Mouse (Mus musculus) midbrain, embryonic 12.5 days (tissue): Measurements from ENCODE around the gene Arhgef28. TPM values are rescaled to one million over a fixed set of nuclear protein-coding genes. Genes with fewer than 3 reads are reported as not detected.
A peak's percentile ranks its signal among the peaks of the same experiment; 100 is the strongest.

Experiments used
- ATAC-seq: fragments of 200-750 bp; cut with Nextera tagmentation; 2 replicates; pipeline ENCODE4 v1.8.0; 2017; ENCODE audit warnings: low read depth, moderate TSS enrichment, moderate library complexity; ENCODE audit not compliant: low FRiP score
- H3K27ac ChIP-seq: fragments of 300-500 bp; sonication (generic); replicated peaks from 2 replicates; pipeline ENCODE4 v1.5.1; 2016; ENCODE audit warnings: mild to moderate bottlenecking
- H3K27me3 ChIP-seq: fragments of 300-500 bp; sonication (generic); 2 replicates; pipeline ENCODE4 v1.6.1; 2016; ENCODE audit warnings: mild to moderate bottlenecking
- H3K36me3 ChIP-seq: fragments of 300-500 bp; sonication (generic); 2 replicates; pipeline ENCODE4 v1.6.1; 2016
- H3K4me1 ChIP-seq: fragments of 300-500 bp; sonication (generic); 2 replicates; pipeline ENCODE4 v1.6.1; 2016
- H3K4me2 ChIP-seq: fragments of 300-500 bp; sonication (generic); replicated peaks from 2 replicates; pipeline ENCODE4 v1.6.1; 2016; ENCODE audit warnings: mild to moderate bottlenecking, moderate library complexity
- H3K4me3 ChIP-seq: fragments of 300-500 bp; sonication (generic); 2 replicates; pipeline ENCODE4 v1.5.1; 2016; ENCODE audit warnings: mild to moderate bottlenecking
- H3K9ac ChIP-seq: fragments of 300-500 bp; sonication (generic); replicated peaks from 2 replicates; pipeline ENCODE4 v1.6.1; 2016; ENCODE audit warnings: mild to moderate bottlenecking, moderate library complexity
- H3K9me3 ChIP-seq: fragments of 300-500 bp; sonication (generic); 2 replicates; pipeline ENCODE4 v1.6.1; 2016; ENCODE audit warnings: mild to moderate bottlenecking
- WGBS: fragments of 180-500 bp; shearing (Covaris S2); methylation state at CpG from one replicate; pipeline ENCODE4 v1.1.7; 2016; 5-methylcytosine and 5-hydroxymethylcytosine counted together
- polyA plus RNA-seq: library from polyadenylated mRNA; unstranded; fragments of >200 nt; fragmentation: Nextera tagmentation; extraction: Ambion mirVana; gene quantifications from 2 replicates; pipeline ENCODE4 v1.2.1, GENCODE M21; 2016

Gene Arhgef28
- polyA plus RNA-seq, 1 experiment from 2014 or later = 9.8 TPM

DNA sequence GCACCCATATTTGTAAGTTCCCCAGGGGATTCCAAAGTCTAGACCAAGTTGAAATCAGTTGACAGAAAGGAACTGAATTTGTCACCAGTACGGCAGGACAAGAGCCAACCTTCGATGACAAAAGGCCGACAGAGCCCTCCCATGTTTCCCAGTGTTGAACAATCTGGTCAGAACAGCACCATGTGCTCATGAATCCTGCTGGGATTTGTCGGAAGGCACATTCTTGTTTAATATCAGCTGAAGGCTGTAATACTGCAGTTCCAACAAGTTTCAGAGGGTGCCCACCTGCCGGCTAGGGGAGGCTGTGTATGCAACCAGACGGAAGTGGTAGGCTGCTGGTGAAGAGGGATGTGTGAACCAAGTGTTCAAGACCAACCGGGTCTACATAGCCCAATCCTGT, 3.9 kb upstream of the Arhgef28 start:
- no peak overlapping the region for H3K4me3 ChIP-seq
- H3K4me1 ChIP-seq = peaks cover 7% of the 10 kb centered on the region
- no peak overlapping the region for H3K27ac ChIP-seq
- peaks cover 13% of the 10 kb centered on the region for H3K27me3 ChIP-seq
- H3K9me3 ChIP-seq = no peaks in the 10 kb centered on the region
- no peak for ATAC-seq
- no peak overlapping the region for H3K4me2 ChIP-seq
- 84% methylated on average over 7 of the region's 7 CpGs for WGBS
- H3K9ac ChIP-seq = no peak overlapping the region
- H3K36me3 ChIP-seq = no peaks in the 10 kb centered on the region

DNA sequence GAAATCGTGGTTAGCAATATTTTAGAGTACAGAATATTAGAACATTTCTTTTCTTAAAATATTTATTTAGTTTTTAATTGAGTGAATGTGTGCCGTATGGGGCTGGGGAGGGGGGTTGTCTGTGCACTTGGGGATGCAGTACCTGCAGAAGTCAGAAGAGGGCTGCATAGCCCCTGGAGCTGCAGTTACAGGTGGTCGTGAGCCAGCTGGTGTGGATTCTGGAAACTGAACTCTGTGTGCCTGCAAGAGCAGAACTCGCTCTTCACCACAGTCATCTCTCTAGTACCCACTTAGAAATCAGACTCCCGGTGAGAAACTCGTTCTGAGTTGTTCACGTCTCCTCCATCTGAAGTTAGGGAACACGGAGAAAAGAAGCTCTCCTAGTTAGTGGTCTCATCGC, 2.6 kb upstream of the Arhgef28 start:
- no peak overlapping the region for H3K27ac ChIP-seq
- H3K4me2 ChIP-seq = no peak overlapping the region
- H3K36me3 ChIP-seq = no peaks in the 10 kb centered on the region
- H3K4me3 ChIP-seq = no peak overlapping the region
- H3K4me1 ChIP-seq = peaks cover 10% of the 10 kb centered on the region
- no peaks in the 10 kb centered on the region for H3K9me3 ChIP-seq
- peaks cover 19% of the 10 kb centered on the region for H3K27me3 ChIP-seq
- 41% methylated on average over 9 of the region's 9 CpGs for whole genome bisulfite sequencing
- H3K9ac ChIP-seq = no peak overlapping the region
- no peak for ATAC-seq

DNA sequence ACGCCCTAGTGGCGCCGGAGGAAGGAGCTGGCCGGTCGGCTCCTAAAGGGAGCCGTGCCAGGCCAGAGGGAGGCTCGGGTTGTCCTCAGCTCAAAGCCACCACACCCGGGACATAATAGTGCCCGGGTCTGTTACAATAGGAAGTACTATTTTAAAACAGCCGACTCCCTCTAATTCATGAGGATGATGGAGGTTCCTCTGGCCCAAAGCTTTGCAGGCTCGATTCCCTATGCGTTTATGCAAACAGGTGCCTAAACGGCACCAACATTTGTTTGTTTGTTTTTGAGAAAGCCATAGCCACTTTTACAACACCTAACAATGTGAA, 269 bp upstream of the Arhgef28 start:
- peak overlapping the region; percentile 70 for H3K9ac ChIP-seq
- no peaks in the 10 kb centered on the region for H3K36me3 ChIP-seq
- WGBS = 3% methylated on average over 13 of the region's 13 CpGs
- H3K4me3 ChIP-seq = peak overlapping the region; percentile 69
- H3K27me3 ChIP-seq = peaks cover 19% of the 10 kb centered on the region
- ATAC-seq = no peak
- peak overlapping the region; percentile 93 for H3K4me2 ChIP-seq
- peak overlapping the region; percentile 58 for H3K27ac ChIP-seq
- H3K4me1 ChIP-seq = peaks cover 10% of the 10 kb centered on the region
- H3K9me3 ChIP-seq = no peaks in the 10 kb centered on the region

DNA sequence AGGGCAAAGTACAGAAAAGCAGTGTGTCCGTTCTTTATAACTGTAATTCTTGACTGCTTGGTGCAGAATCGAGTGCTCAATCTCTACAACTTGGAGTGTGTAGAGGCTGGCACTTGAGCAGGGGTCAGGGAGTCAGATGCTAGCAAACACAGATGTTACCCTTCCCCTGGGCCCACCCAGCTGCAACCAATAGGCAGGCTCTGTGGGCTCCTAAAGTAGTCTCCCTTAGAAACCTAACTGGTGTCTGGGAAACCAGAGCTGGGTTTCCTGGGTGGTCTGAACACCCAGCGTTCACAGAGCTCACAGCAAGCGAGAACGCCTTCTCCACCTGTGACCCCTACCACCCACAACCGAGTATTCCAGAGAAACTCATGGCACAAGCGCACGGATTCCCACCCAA, 1.1 kb downstream of the Arhgef28 start:
- Histone ChIP-seq H3K27me3 (peaks cover 21% of the 10 kb centered on the region), H3K4me1 (peaks cover 10% of the 10 kb centered on the region), H3K4me3 (peak overlapping the region; percentile 69), H3K9me3 (no peaks in the 10 kb centered on the region), H3K36me3 (no peaks in the 10 kb centered on the region), H3K9ac (no peak overlapping the region), H3K27ac (no peak overlapping the region), H3K4me2 (peak overlapping the region; percentile 93)
- no peak for ATAC-seq
- 23% methylated on average over 8 of the region's 8 CpGs for WGBS

DNA sequence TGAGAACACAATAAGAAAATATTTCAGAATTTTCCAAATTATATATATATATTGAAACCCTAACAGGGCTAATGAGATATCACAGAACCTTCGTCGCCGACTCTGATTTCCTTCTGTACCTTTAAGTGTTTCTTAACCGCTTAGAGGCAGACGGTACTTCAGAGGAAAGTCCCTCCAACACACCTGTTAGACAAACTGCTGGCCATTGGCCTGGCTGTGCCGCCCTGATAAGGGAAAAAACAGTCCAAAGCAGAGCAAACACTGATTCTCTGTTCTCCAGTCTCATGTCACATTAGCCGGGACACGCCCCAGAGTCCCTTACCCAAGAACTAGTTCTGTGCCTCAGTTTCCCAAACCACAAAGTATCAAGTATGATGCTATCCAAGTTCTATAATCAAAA, 1.9 kb downstream of the Arhgef28 start:
- H3K4me2 ChIP-seq = no peak overlapping the region
- H3K27me3 ChIP-seq = peaks cover 21% of the 10 kb centered on the region
- no peak overlapping the region for H3K9ac ChIP-seq
- H3K4me1 ChIP-seq = peaks cover 10% of the 10 kb centered on the region
- no peaks in the 10 kb centered on the region for H3K9me3 ChIP-seq
- 91% methylated on average over 8 of the region's 8 CpGs for WGBS
- no peak overlapping the region for H3K4me3 ChIP-seq
- H3K36me3 ChIP-seq = no peaks in the 10 kb centered on the region
- no peak for ATAC-seq
- H3K27ac ChIP-seq = no peak overlapping the region

DNA sequence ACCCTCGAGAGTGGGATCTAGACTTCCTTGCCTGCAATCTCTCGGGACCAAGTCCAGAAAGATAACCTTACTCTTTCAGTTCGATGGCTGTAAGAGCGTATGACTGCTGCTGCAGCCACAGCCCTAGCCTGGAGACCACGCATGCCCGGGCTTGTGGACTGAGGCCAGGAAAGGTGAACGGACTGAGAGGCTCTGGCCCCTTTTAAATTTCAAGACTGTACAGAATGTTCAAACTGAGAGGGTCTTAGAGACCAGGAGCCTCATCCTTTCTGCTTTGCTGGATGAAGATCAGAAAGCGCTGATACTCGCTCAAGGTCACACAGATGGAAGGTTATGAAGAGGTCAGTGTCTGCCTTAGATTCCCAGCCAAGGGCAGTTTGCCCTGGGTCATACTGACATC, 4.8 kb downstream of the Arhgef28 start:
- Histone ChIP-seq H3K9me3 (no peaks in the 10 kb centered on the region), H3K4me1 (peaks cover 10% of the 10 kb centered on the region), H3K27me3 (peaks cover 12% of the 10 kb centered on the region), H3K4me2 (no peak overlapping the region), H3K9ac (no peak overlapping the region), H3K4me3 (no peak overlapping the region), H3K36me3 (no peaks in the 10 kb centered on the region), H3K27ac (no peak overlapping the region)
- no peak for ATAC-seq
- 55% methylated on average over 9 of the region's 9 CpGs for WGBS

DNA sequence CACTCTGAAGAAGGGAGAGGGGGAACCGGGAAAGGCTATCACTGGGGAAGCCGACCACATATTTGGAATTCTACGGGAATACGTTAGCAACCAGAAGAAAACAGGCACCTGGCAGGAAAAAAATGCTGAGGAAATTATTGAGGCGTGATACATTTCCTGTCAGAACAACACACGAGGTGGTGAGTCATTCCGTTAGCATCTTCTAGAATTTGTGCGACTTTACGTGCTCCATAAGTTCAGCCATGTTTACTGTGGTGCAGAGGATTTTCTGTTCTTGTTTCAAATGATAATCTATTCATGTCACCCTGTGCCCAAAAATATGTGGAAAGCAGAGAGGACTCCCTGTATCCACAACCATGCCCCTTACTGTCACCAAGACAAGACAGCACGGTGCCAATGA, 13.6 kb downstream of the Arhgef28 start:
- Histone ChIP-seq H3K27me3 (no peaks in the 10 kb centered on the region), H3K4me1 (no peaks in the 10 kb centered on the region), H3K27ac (no peak overlapping the region), H3K9ac (no peak overlapping the region), H3K4me3 (no peak overlapping the region), H3K4me2 (no peak overlapping the region), H3K9me3 (no peaks in the 10 kb centered on the region), H3K36me3 (no peaks in the 10 kb centered on the region)
- 77% methylated on average over 10 of the region's 10 CpGs for WGBS
- ATAC-seq = no peak

DNA sequence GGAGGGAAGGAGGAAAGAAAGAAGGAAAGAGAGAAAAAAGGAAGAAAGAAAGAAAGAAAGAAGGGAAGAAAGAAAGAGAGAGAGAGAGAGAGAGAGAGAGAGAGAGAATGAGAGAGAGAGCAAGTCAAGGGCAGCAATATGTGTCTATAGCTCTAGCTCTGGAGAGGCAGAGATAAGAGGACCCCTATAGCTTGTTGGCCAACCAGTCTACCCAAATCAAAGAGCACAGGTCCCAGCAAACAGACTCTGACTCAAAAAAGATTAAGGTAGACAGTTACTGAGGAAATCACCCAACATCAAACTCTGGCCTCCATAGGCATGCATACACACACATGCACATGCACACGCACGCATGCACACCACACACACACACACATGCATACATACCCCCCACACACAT, 17.7 kb downstream of the Arhgef28 start:
- Histone ChIP-seq H3K4me3 (no peak overlapping the region), H3K4me2 (no peak overlapping the region), H3K4me1 (peaks cover 7% of the 10 kb centered on the region; the same call in 1 of the 2 replicates), H3K36me3 (no peaks in the 10 kb centered on the region), H3K9me3 (no peaks in the 10 kb centered on the region), H3K27ac (no peak overlapping the region), H3K27me3 (no peaks in the 10 kb centered on the region), H3K9ac (no peak overlapping the region)
- WGBS = 95% methylated on average over 2 of the region's 2 CpGs
- no peak for ATAC-seq

DNA sequence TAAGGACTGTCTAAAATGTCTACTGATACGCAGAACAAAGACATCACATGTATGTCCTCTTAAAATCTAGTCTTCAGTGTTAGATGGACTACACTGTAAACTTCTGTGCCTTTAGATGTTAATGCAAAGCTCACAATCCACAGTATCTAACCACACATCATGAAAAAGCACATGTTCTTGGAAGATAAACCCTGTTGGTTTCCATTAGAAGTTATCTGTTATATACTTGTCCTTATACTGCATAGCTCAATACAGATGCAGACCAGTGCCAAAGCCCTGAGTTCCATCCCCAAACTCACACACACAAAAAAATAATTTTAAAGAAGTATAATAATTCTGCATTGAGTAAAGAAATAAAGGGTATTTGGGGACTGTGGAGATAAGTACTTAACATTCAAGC, 18.3 kb downstream of the Arhgef28 start:
- 85% methylated on average over 1 of the region's 1 CpGs for WGBS
- no peak overlapping the region for H3K27ac ChIP-seq
- H3K4me1 ChIP-seq = peaks cover 9% of the 10 kb centered on the region; the same call in 1 of the 2 replicates
- H3K36me3 ChIP-seq = no peaks in the 10 kb centered on the region
- H3K27me3 ChIP-seq = no peaks in the 10 kb centered on the region
- H3K4me2 ChIP-seq = no peak overlapping the region
- H3K9ac ChIP-seq = no peak overlapping the region
- no peak for ATAC-seq
- no peaks in the 10 kb centered on the region for H3K9me3 ChIP-seq
- no peak overlapping the region for H3K4me3 ChIP-seq

DNA sequence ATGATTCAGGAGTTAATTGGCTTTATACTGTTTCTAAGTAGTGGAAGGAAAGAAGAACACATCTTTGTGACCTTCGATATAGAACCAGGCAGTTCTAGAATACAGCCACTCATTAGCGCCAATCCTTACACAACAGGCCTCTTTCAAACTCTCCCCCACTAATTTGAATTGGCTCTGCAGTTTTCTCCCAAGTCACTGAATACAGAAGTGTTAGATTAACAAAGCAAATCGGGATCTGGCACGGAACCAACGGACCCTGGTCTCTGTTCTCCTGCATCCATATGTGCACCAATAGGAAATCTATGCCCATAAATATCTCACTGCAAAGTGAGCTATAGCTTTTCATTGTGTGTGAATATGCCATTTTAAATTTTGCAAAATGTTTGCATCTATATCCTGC, 20.1 kb downstream of the Arhgef28 start:
- 55% methylated on average over 5 of the region's 5 CpGs for WGBS

DNA sequence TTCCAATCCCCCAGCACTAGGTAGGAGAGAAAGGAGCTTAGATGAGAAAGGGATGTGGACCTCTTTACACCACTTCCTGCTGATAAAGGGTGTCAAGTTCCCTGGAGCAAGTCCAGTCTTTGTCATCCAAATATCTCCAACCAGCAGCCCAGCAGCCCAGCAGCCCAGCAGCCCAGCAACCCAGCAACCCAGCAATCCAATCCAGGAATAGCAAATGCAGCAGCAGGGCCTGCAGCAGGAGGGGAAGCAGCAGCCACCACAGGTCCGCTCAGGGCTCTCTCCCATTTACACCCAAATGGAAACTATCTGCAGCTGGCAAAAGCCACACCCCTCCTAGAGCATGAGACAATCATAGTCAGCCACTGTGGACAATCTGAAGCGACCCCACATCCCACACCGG, 21.6 kb downstream of the Arhgef28 start:
- no peak for ATAC-seq
- WGBS = 30% methylated on average over 3 of the region's 3 CpGs
- Histone ChIP-seq H3K9ac (no peak overlapping the region), H3K4me1 (peaks cover 9% of the 10 kb centered on the region; the same call in 1 of the 2 replicates), H3K27ac (no peak overlapping the region), H3K36me3 (no peaks in the 10 kb centered on the region), H3K27me3 (no peaks in the 10 kb centered on the region), H3K4me2 (no peak overlapping the region), H3K4me3 (no peak overlapping the region), H3K9me3 (no peaks in the 10 kb centered on the region)

More for the DNA sequence above, 20.1 kb downstream of the Arhgef28 start:
- H3K36me3 ChIP-seq = no peaks in the 10 kb centered on the region
- H3K27ac ChIP-seq = no peak overlapping the region
- H3K4me3 ChIP-seq = no peak overlapping the region
- no peak overlapping the region for H3K4me2 ChIP-seq
- H3K9ac ChIP-seq = no peak overlapping the region
- H3K27me3 ChIP-seq = no peaks in the 10 kb centered on the region
- H3K9me3 ChIP-seq = no peaks in the 10 kb centered on the region
- ATAC-seq = no peak
- H3K4me1 ChIP-seq = peaks cover 9% of the 10 kb centered on the region; the same call in 1 of the 2 replicates

DNA sequence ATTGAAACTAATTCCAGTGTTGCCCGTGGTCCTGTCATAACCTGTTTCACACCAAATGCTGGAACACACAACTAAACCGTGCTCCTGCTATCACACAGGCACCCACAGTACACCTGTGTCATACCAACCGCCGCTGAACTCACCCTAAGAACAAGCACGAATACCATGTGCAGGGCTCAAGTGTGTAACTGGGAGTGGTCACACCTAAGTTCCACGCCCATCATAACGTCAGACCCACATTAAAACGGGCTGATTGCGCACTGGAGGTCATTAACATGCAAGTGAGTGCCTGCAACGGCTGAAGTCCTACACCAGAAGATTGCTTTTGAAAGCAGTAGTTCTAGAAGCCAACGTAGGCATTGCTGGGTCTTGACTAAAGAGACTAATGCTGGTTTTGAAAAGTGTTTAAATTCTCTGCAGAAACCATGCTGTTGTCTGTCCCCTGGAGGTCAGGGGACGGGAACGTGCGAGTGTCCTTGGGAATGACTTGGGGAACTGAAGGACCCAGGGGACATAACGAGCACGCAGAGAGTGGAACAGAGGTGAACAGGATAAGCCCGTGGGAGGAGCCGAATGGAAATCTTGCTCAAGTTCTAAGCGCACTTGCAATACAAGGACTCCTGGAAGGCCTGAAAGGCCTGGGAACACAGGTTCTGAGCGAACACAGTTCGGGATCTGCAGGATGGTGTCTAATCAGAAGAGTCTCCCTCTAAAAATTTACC, 22.9 kb downstream of the Arhgef28 start:
- peaks cover 9% of the 10 kb centered on the region; the same call in 1 of the 2 replicates for H3K4me1 ChIP-seq
- 89% methylated on average over 21 of the region's 21 CpGs for WGBS
- no peaks in the 10 kb centered on the region for H3K9me3 ChIP-seq
- H3K36me3 ChIP-seq = no peaks in the 10 kb centered on the region
- no peak overlapping the region for H3K9ac ChIP-seq
- ATAC-seq = no peak
- H3K27me3 ChIP-seq = no peaks in the 10 kb centered on the region
- H3K4me2 ChIP-seq = no peak overlapping the region
- H3K4me3 ChIP-seq = no peak overlapping the region
- no peak overlapping the region for H3K27ac ChIP-seq

DNA sequence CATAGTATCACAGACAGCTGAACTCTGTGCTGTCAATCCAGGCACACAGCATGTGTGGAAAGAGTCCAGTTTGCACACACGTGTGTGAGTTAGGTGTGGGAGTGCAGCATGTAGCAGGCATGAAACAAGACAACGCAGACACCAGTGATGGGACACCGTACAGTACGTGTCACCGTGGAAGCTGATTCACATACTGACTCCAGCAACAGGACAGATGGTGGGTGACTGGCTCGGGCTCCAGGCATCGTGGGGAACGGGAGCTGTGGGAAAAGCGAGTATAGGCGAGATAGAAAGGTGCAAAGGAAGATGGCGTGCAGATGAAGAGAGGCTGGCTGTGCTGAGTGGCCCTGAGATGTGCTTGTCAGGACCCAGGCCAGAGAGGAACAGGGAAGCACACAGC, 23.9 kb downstream of the Arhgef28 start:
- H3K27ac ChIP-seq = no peak overlapping the region
- H3K9ac ChIP-seq = no peak overlapping the region
- H3K4me1 ChIP-seq = peaks cover 9% of the 10 kb centered on the region; the same call in 1 of the 2 replicates
- no peak overlapping the region for H3K4me3 ChIP-seq
- H3K27me3 ChIP-seq = no peaks in the 10 kb centered on the region
- H3K36me3 ChIP-seq = no peaks in the 10 kb centered on the region
- no peak for ATAC-seq
- WGBS = 93% methylated on average over 11 of the region's 11 CpGs
- H3K4me2 ChIP-seq = no peak overlapping the region
- H3K9me3 ChIP-seq = no peaks in the 10 kb centered on the region
